In genomic region chr1:191609051-191609450, GRCm38 (mm10) we compare ENCODE assay signal across 18 mouse cellular contexts.
"Had no signal": no experiment of that assay in that cellular context is flagged by ENCODE, and none has a peak within 500 bp of the region (broad histone marks: within the 10 kb centered on the region; RNA-seq: fewer than 3 reads in every experiment).

No protein-coding gene starts in this region.

- H3K27me3 ChIP-seq: midbrain, embryonic 12.5 days; neural tube, embryonic 13.5 days; neural tube, embryonic 15.5 days had no signal

- ATAC-seq: midbrain, embryonic 16.5 days had no signal

- H3K27ac ChIP-seq: midbrain, embryonic 10.5 days; midbrain, embryonic 12.5 days; neural tube, embryonic 13.5 days; neural tube, embryonic 15.5 days had no signal

- H3K9ac ChIP-seq: lung, embryonic 14.5 days; midbrain, embryonic 12.5 days; neural tube, embryonic 13.5 days; neural tube, embryonic 15.5 days had no signal

- H3K4me1 ChIP-seq: midbrain, embryonic 10.5 days; midbrain, embryonic 12.5 days; neural tube, embryonic 13.5 days; neural tube, embryonic 15.5 days had no signal

- H3K4me3 ChIP-seq: midbrain, embryonic 10.5 days; midbrain, embryonic 12.5 days; myocyte; neural tube, embryonic 13.5 days; neural tube, embryonic 15.5 days had no signal

- H3K9me3 ChIP-seq: midbrain, embryonic 10.5 days; midbrain, embryonic 12.5 days; neural tube, embryonic 13.5 days; neural tube, embryonic 15.5 days had no signal

- DNase-seq: lung, embryonic 14.5 days; lung, postnatal 10 days; lung, postnatal 4 days; midbrain, embryonic 14.5 days; retina, postnatal 1 day; right cerebral cortex, adult 18-20 months; right cerebral cortex, postnatal 25 days; right cerebral cortex, postnatal 4 days; spleen, adult 18-20 months; thymus, adult 18-20 months; thymus, postnatal 14 days; thymus, postnatal 36 days had no signal

- H3K4me2 ChIP-seq: lung, embryonic 14.5 days; midbrain, embryonic 12.5 days; neural tube, embryonic 13.5 days; neural tube, embryonic 15.5 days had no signal
